Mouse (Mus musculus) stomach, embryonic 14.5 days (tissue): Measurements from ENCODE around the gene Olfr457. TPM values are rescaled to one million over a fixed set of nuclear protein-coding genes. Genes with fewer than 3 reads are reported as not detected.
"Not testable (repeated sequence)": the region's sequence is repeated elsewhere in the genome, so short reads cannot be mapped to it uniquely, and the experiment has no call there.

ENCODE experiments used
- ATAC-seq: fragments of 200-750 bp; cut with Nextera tagmentation; 2 replicates; pipeline ENCODE4 v1.8.0; 2017; ENCODE audit warnings: low read depth, moderate TSS enrichment; ENCODE audit not compliant: insufficient number of reproducible peaks, insufficient read depth, low FRiP score
- H3K27ac ChIP-seq: fragments of 300-500 bp; sonication (generic); 2 replicates; pipeline ENCODE4 v1.5.1; 2014; ENCODE audit warnings: mild to moderate bottlenecking, low read length, moderate library complexity, mixed read lengths
- H3K27me3 ChIP-seq: fragments of 300-500 bp; sonication (generic); 2 replicates; pipeline ENCODE4 v1.6.1; 2014; ENCODE audit warnings: low read length, control low read depth, mixed read lengths; ENCODE audit not compliant: control insufficient read depth, insufficient read depth
- H3K36me3 ChIP-seq: fragments of 300-500 bp; sonication (generic); 2 replicates; pipeline ENCODE4 v1.6.1; 2014; ENCODE audit warnings: mild to moderate bottlenecking, control low read depth, low read length, moderate library complexity, mixed read lengths; ENCODE audit not compliant: control insufficient read depth, insufficient read depth
- H3K4me1 ChIP-seq: fragments of 300-500 bp; sonication (generic); 2 replicates; pipeline ENCODE4 v1.6.1; 2014; ENCODE audit warnings: low read length, control low read depth, mixed read lengths; ENCODE audit not compliant: control insufficient read depth, insufficient read depth
- H3K4me2 ChIP-seq: fragments of 300-500 bp; sonication (generic); replicated peaks from 2 replicates; pipeline ENCODE4 v1.6.1; 2014; ENCODE audit warnings: low read depth, low read length, control low read depth
- H3K4me3 ChIP-seq: fragments of 300-500 bp; sonication (generic); 2 replicates; pipeline ENCODE4 v1.5.1; 2014; ENCODE audit warnings: low read depth, low read length, control low read depth
- H3K9ac ChIP-seq: fragments of 300-500 bp; sonication (generic); replicated peaks from 2 replicates; pipeline ENCODE4 v1.6.1; 2014; ENCODE audit warnings: low read depth, mild to moderate bottlenecking, control low read depth, low read length, moderate library complexity, mixed read lengths
- H3K9me3 ChIP-seq: fragments of 300-500 bp; sonication (generic); 2 replicates; pipeline ENCODE4 v1.6.1; 2016; ENCODE audit warnings: low read depth, low read length, control low read depth; ENCODE audit not compliant: control insufficient read depth
- WGBS: fragments of 180-500 bp; shearing (Covaris S2); extraction: QIAGEN DNeasy Blood & Tissue Kit; methylation state at CpG from one replicate; pipeline ENCODE4 v1.1.7; 2014; 5-methylcytosine and 5-hydroxymethylcytosine counted together
- polyA plus RNA-seq: library from polyadenylated mRNA; unstranded; fragments of >200 nt; fragmentation: Nextera tagmentation; extraction: Ambion mirVana; gene quantifications from 2 replicates; pipeline ENCODE4 v1.2.1, GENCODE M21; 2014

Gene Olfr457
- polyA plus RNA-seq = not detected in 2 replicates

GRCm38 (mm10) chr6:42476235-42476634, at the start of gene Olfr457:
Gene Olfr457 (minus strand): TSS chr6:42476335.
- Histone ChIP-seq H3K9ac (no peak within 1 kb of the TSS), H3K4me1 (no peaks in the 10 kb centered on the region), H3K9me3 (no peaks in the 10 kb centered on the region), H3K36me3 (no peaks in the 10 kb centered on the region), H3K27ac (no peak within 1 kb of the TSS), H3K4me3 (no peak within 1 kb of the TSS), H3K4me2 (no peak within 1 kb of the TSS), H3K27me3 (no peaks in the 10 kb centered on the region)
- no peak for ATAC-seq
- WGBS = 74% methylated on average over 1 of the region's 1 CpGs

GRCm38 (mm10) chr6:42513461-42513860, 37.3 kb upstream of the Olfr457 start:
- no peaks in the 10 kb centered on the region for H3K4me1 ChIP-seq
- ATAC-seq = no peak
- no peaks in the 10 kb centered on the region for H3K36me3 ChIP-seq
- H3K4me3 ChIP-seq = no peak overlapping the region
- no peaks in the 10 kb centered on the region for H3K27me3 ChIP-seq
- 66% methylated on average over 1 of the region's 1 CpGs for WGBS
- H3K9me3 ChIP-seq = no peaks in the 10 kb centered on the region
- no peak overlapping the region for H3K4me2 ChIP-seq
- H3K9ac ChIP-seq = no peak overlapping the region
- H3K27ac ChIP-seq = no peak overlapping the region

- H3K4me1 ChIP-seq = no peaks in the 10 kb centered on the region
- no peak overlapping the region for H3K9ac ChIP-seq
- H3K36me3 ChIP-seq = no peaks in the 10 kb centered on the region
- no peaks in the 10 kb centered on the region for H3K27me3 ChIP-seq
- no peak overlapping the region for H3K4me3 ChIP-seq
- no peak for ATAC-seq
- no peaks in the 10 kb centered on the region; the same call in 1 of the 2 replicates for H3K9me3 ChIP-seq
- H3K4me2 ChIP-seq = no peak overlapping the region
- no peak overlapping the region for H3K27ac ChIP-seq
These were observed 33.2 kb upstream of the Olfr457 start for GRCm38 (mm10) chr6:42509311-42509710.

GRCm38 (mm10) chr6:42503478-42503877, 27.3 kb upstream of the Olfr457 start:
- Histone ChIP-seq H3K4me3 (no peak overlapping the region), H3K4me2 (no peak overlapping the region), H3K36me3 (no peaks in the 10 kb centered on the region), H3K27me3 (no peaks in the 10 kb centered on the region), H3K27ac (no peak overlapping the region), H3K9me3 (no peaks in the 10 kb centered on the region; the same call in 1 of the 2 replicates), H3K9ac (no peak overlapping the region), H3K4me1 (no peaks in the 10 kb centered on the region)
- WGBS = 62% methylated on average over 2 of the region's 2 CpGs
- no peak for ATAC-seq

GRCm38 (mm10) chr6:42489731-42490130, 13.6 kb upstream of the Olfr457 start:
- ATAC-seq = no peak
- H3K4me3 ChIP-seq = no peak overlapping the region
- no peaks in the 10 kb centered on the region for H3K9me3 ChIP-seq
- H3K36me3 ChIP-seq = no peaks in the 10 kb centered on the region
- no peaks in the 10 kb centered on the region for H3K4me1 ChIP-seq
- H3K27ac ChIP-seq = no peak overlapping the region
- no peaks in the 10 kb centered on the region for H3K27me3 ChIP-seq
- 60% methylated on average over 1 of the region's 1 CpGs for WGBS
- H3K4me2 ChIP-seq = no peak overlapping the region
- no peak overlapping the region for H3K9ac ChIP-seq

- no peak for ATAC-seq
- Histone ChIP-seq H3K9me3 (no peaks in the 10 kb centered on the region), H3K4me2 (no peak within 1 kb of the TSS), H3K36me3 (no peaks in the 10 kb centered on the region), H3K27me3 (no peaks in the 10 kb centered on the region), H3K4me3 (no peak within 1 kb of the TSS), H3K27ac (no peak within 1 kb of the TSS), H3K4me1 (no peaks in the 10 kb centered on the region), H3K9ac (no peak within 1 kb of the TSS)
- WGBS = 65% methylated on average over 1 of the region's 1 CpGs
These were observed 11.0 kb upstream of the Olfr457 start, which contains the start of gene Olfr456 for GRCm38 (mm10) chr6:42487114-42487513. Gene Olfr456 (minus strand): TSS chr6:42487214.

- Histone ChIP-seq H3K4me2 (no peak overlapping the region), H3K9ac (no peak overlapping the region), H3K27ac (no peak overlapping the region), H3K4me3 (no peak overlapping the region), H3K9me3 (no peaks in the 10 kb centered on the region), H3K27me3 (no peaks in the 10 kb centered on the region), H3K4me1 (no peaks in the 10 kb centered on the region), H3K36me3 (no peaks in the 10 kb centered on the region)
- ATAC-seq = no peak
These were observed 8.5 kb upstream of the Olfr457 start for GRCm38 (mm10) chr6:42484633-42485032.

- not testable (repeated sequence) for H3K4me3 ChIP-seq
These were observed 4.8 kb downstream of the Olfr457 start for GRCm38 (mm10) chr6:42471298-42471697.

GRCm38 (mm10) chr6:42470542-42470941, 5.6 kb downstream of the Olfr457 start:
- ATAC-seq = no peak
- WGBS = 91% methylated on average over 4 of the region's 4 CpGs
- Histone ChIP-seq H3K36me3 (no peaks in the 10 kb centered on the region), H3K9ac (no peak overlapping the region), H3K27ac (no peak overlapping the region), H3K4me1 (no peaks in the 10 kb centered on the region), H3K4me3 (no peak overlapping the region), H3K4me2 (no peak overlapping the region), H3K27me3 (no peaks in the 10 kb centered on the region), H3K9me3 (no peaks in the 10 kb centered on the region)

More at GRCm38 (mm10) chr6:42471298-42471697, 4.8 kb downstream of the Olfr457 start:
- not testable (repeated sequence) for H3K27me3 ChIP-seq, H3K27ac ChIP-seq, H3K9me3 ChIP-seq, H3K4me2 ChIP-seq, H3K4me1 ChIP-seq, ATAC-seq, H3K36me3 ChIP-seq, H3K9ac ChIP-seq
- whole genome bisulfite sequencing = 99% methylated on average over 4 of the region's 4 CpGs
